Mouse (Mus musculus) embryonic facial prominence, embryonic 12.5 days (tissue): ENCODE results near the gene Stx2. TPM values are rescaled to one million over a fixed set of nuclear protein-coding genes. Genes with fewer than 3 reads are reported as not detected.
A peak's percentile ranks its signal among the peaks of the same experiment; 100 is the strongest.

Source experiments
- ATAC-seq: fragments of 200-750 bp; cut with Nextera tagmentation; 2 replicates; pipeline ENCODE4 v1.8.0; 2017; ENCODE audit not compliant: insufficient number of reproducible peaks, insufficient read depth, low FRiP score, low TSS enrichment
- H3K27ac ChIP-seq: fragments of 300-500 bp; sonication (generic); 2 replicates; pipeline ENCODE4 v1.5.1; 2016; ENCODE audit warnings: mild to moderate bottlenecking
- H3K27me3 ChIP-seq: fragments of 300-500 bp; sonication (generic); 2 replicates; pipeline ENCODE4 v1.6.1; 2016; ENCODE audit warnings: mild to moderate bottlenecking, moderate library complexity
- H3K36me3 ChIP-seq: fragments of 300-500 bp; sonication (generic); 2 replicates; pipeline ENCODE4 v1.6.1; 2016; ENCODE audit warnings: mild to moderate bottlenecking
- H3K4me1 ChIP-seq: fragments of 300-500 bp; sonication (generic); 2 replicates; pipeline ENCODE4 v1.6.1; 2016
- H3K4me2 ChIP-seq: fragments of 300-500 bp; sonication (generic); replicated peaks from 2 replicates; pipeline ENCODE4 v1.6.1; 2016; ENCODE audit warnings: mild to moderate bottlenecking, moderate library complexity
- H3K4me3 ChIP-seq: fragments of 300-500 bp; sonication (generic); 2 replicates; pipeline ENCODE4 v1.5.1; 2016; ENCODE audit warnings: mild to moderate bottlenecking
- H3K9ac ChIP-seq: fragments of 300-500 bp; sonication (generic); 2 replicates; pipeline ENCODE4 v1.6.1; 2016; ENCODE audit warnings: mild to moderate bottlenecking, moderate library complexity
- H3K9me3 ChIP-seq: fragments of 300-500 bp; sonication (generic); 2 replicates; pipeline ENCODE4 v1.6.1; 2016; ENCODE audit warnings: mild to moderate bottlenecking, moderate library complexity
- WGBS: fragments of 180-500 bp; shearing (Covaris S2); methylation state at CpG from one replicate; pipeline ENCODE4 v1.1.7; 2016; 5-methylcytosine and 5-hydroxymethylcytosine counted together
- polyA plus RNA-seq: library from polyadenylated mRNA; unstranded; fragments of >200 nt; fragmentation: Nextera tagmentation; extraction: Ambion mirVana; gene quantifications from 2 replicates; pipeline ENCODE4 v1.2.1, GENCODE M21; 2016

Stx2 gene
- polyA plus RNA-seq, 1 experiment from 2014 or later: 40.7 TPM

DNA sequence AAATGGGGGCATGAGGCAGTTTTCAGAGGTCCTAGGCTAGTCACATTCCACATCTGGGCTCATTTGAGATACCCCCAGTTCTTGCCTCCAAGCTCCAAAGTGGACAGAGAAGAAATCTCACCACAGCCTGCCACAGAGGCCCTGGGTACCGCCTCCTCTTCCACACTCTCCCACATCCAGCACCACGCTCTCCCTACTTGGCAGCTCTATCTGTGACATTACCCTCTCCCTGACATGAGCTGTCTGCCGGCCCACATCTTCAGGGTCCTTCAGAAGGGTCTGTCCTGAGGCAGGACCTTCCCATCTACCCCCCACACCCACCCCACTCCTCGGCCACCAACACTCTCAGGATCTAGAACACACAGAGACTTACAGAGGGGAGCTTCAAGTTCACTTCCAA lies 56.9 kb downstream of the Stx2 start:
- WGBS: 28% methylated on average over 4 of the region's 4 CpGs
- H3K9me3 ChIP-seq: 0 out of 2 replicates have a peak, but pooled peaks cover 8% of the 10 kb centered on the region
- H3K4me3 ChIP-seq: no peak overlapping the region
- no peaks in the 10 kb centered on the region for H3K36me3 ChIP-seq
- H3K4me1 ChIP-seq: peaks cover 12% of the 10 kb centered on the region; the same call in 1 of the 2 replicates
- ATAC-seq: no peak
- H3K4me2 ChIP-seq: peak overlapping the region; percentile 78
- no peak overlapping the region for H3K9ac ChIP-seq
- H3K27me3 ChIP-seq: peaks cover 20% of the 10 kb centered on the region
- H3K27ac ChIP-seq: no peak overlapping the region

DNA sequence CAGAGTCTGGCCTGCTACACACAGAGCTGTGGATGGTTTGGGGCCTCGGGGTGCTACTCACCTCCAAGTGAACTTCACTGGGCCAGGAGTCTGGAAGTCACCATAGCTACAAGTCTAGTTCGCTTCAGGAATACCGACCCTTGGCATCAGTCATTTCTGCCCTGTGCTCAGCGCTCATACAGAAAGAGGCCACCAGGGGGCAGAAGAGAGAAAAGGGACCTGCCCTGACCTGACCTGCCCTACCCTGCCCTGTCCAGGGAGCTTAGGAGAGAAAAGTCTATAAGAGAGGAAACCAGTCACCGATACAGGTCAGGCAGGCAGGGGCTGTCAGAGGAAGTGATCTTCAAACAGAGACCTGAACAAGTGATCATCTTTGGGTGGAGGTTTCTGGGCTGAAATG lies 61.3 kb downstream of the Stx2 start:
- Histone ChIP-seq H3K4me1 (peaks cover 6% of the 10 kb centered on the region; the same call in 1 of the 2 replicates), H3K9me3 (0 out of 2 replicates have a peak, but pooled peaks cover 2% of the 10 kb centered on the region), H3K4me3 (no peak overlapping the region), H3K9ac (no peak overlapping the region), H3K4me2 (no peak overlapping the region), H3K27ac (no peak overlapping the region), H3K36me3 (no peaks in the 10 kb centered on the region), H3K27me3 (peaks cover 14% of the 10 kb centered on the region)
- 84% methylated on average over 5 of the region's 5 CpGs for WGBS
- no peak for ATAC-seq

DNA sequence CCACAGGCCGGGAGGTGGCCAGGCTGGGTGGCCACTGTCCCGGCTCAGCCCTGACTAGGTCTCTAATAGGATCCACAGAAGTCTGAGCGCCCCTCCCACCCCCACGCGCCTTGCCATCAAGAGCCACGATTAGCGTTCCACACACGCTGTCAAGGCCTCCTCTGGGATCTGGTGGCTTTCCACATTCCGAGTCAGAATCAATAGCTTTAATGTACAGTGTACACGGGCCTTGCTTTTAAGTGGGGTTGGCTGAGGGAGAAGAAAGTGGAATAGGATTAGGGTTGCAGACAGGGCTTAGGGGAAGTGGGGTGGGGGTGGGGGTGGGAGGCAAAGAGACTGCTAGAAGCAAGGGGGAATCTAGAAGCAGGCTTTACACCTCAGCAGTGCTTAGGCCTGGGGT lies 67.9 kb downstream of the Stx2 start:
- Histone ChIP-seq H3K4me1 (no peaks in the 10 kb centered on the region), H3K27me3 (no peaks in the 10 kb centered on the region), H3K9me3 (no peaks in the 10 kb centered on the region), H3K36me3 (no peaks in the 10 kb centered on the region), H3K4me3 (no peak overlapping the region), H3K9ac (no peak overlapping the region), H3K4me2 (no peak overlapping the region), H3K27ac (no peak overlapping the region)
- WGBS: 73% methylated on average over 10 of the region's 10 CpGs
- no peak for ATAC-seq

DNA sequence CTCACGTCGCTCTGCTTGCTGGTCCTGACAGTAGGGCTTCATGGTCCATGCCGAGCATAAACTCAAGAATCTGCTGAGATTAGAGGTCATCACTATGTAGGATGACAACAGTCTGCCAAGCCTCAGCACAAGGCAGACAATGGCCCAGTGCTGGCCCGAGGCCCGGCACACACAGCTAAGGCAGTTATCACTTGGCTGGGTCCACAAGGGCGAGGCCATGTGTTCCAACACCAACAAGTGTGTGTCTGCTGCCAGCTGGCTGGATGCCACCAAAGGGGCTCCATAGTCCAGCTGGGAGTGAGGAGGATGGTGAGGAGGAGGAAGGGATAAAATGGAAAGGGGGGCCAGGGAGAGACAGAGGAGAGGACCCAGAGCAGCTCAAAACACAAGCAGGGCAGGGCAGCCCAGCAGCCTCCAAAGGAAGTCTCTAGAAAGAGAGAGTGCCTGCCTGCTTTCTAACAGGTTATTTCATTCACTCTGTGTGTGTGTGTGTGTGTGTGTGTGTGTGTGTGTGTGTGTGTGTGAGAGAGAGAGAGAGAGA lies 72.9 kb downstream of the Stx2 start:
- Histone ChIP-seq H3K4me3 (no peak overlapping the region), H3K9ac (no peak overlapping the region), H3K4me2 (no peak overlapping the region), H3K9me3 (no peaks in the 10 kb centered on the region), H3K27ac (no peak overlapping the region), H3K36me3 (no peaks in the 10 kb centered on the region), H3K4me1 (no peaks in the 10 kb centered on the region), H3K27me3 (no peaks in the 10 kb centered on the region)
- 82% methylated on average over 6 of the region's 6 CpGs for WGBS
- ATAC-seq: no peak

Other genes starting within 250 kb of the Stx2 start
- gene Rimbp2, start 55.1 kb downstream of the Stx2 start, polyA plus RNA-seq: 0.19 and 0.57 TPM in 2 replicates
- 630 and 652 TPM in 2 replicates for gene Ran, start 11.5 kb upstream of the Stx2 start, polyA plus RNA-seq
- 0.03 TPM in 1 of 2 replicates, not detected in the other for gene Adgrd1, start 88.2 kb upstream of the Stx2 start, polyA plus RNA-seq